Mouse (Mus musculus): Measurements from ENCODE around the gene Izumo2.

GRCm38 (mm10) chr7:44695223-44695622, 13.3 kb upstream of the Izumo2 start:
- TF ChIP-seq CTCF (conservative IDR thresholded peaks at IDR 0.05; ENCODE audit: insufficient read depth, insufficient read length, low read depth, low read length) (no peak), POLR2A (IDR thresholded peaks at IDR 0.05; ENCODE audit: low read depth, low read length) (no peak)
